Mouse (Mus musculus): ENCODE results near the gene Arhgap15. TPM values are rescaled to one million over a fixed set of nuclear protein-coding genes. Genes with fewer than 3 reads are reported as not detected.

The Arhgap15 gene
- total and polyA plus RNA-seq, 3 experiments: 1.5 to 2.8 TPM; not detected in 1

- DNase-seq (ENCODE audit: low read depth, low spot score): no peak
- Histone ChIP-seq H3K27ac (ENCODE audit: control insufficient read depth, low read depth, low read length) (no peak overlapping the region), H3K36me3 (ENCODE audit: control insufficient read depth in 1 of 2, insufficient read depth in 2 of 2, low read length in 2 of 2) (no peaks in the 10 kb centered on the region), H3K9me3 (replicated peaks; ENCODE audit: insufficient read depth, low read length) (no peaks in the 10 kb centered on the region), H3K4me3 (ENCODE audit: control insufficient read depth in 1 of 2, insufficient read depth in 1 of 2, low read depth in 2 of 2, low read length in 2 of 2) (no peak overlapping the region), H3K9ac (ENCODE audit: control insufficient read depth, low read depth, low read length, poor library complexity, severe bottlenecking) (no peak overlapping the region), H3K27me3 (ENCODE audit: control insufficient read depth in 1 of 2, insufficient read depth in 2 of 2, low read length in 2 of 2) (no peaks in the 10 kb centered on the region), H3K4me1 (ENCODE audit: control insufficient read depth in 1 of 2, insufficient read depth in 2 of 2, low read length in 2 of 2) (no peaks in the 10 kb centered on the region), H3K79me2 (ENCODE audit: control insufficient read depth, insufficient read depth, low read length, poor library complexity) (no peaks in the 10 kb centered on the region)
- TF ChIP-seq MXI1 (IDR thresholded peaks at IDR 0.05; ENCODE audit: low read depth, low read length) (no peak), MEF2A (IDR thresholded peaks at IDR 0.05; ENCODE audit: extremely low read depth, insufficient replicate concordance, low read depth, low read length, poor library complexity, severe bottlenecking) (no peak), MYC (IDR thresholded peaks at IDR 0.05; ENCODE audit: low read depth, low read length) (no peak), ZC3H11A (IDR thresholded peaks at IDR 0.05; ENCODE audit: low read depth, low read length) (no peak), CHD2 (IDR thresholded peaks at IDR 0.05; ENCODE audit: low read length) (no peak)
These were observed 400.0 kb downstream of the Arhgap15 start for GRCm38 (mm10) chr2:44148550-44149100.

- no peaks in the 10 kb centered on the region for H3K36me3 ChIP-seq (ENCODE audit: control insufficient read depth in 1 of 2, insufficient read depth in 2 of 2, low read length in 2 of 2)
- H3K27ac ChIP-seq (ENCODE audit: control insufficient read depth, low read depth, low read length): no peak overlapping the region
- H3K4me3 ChIP-seq (ENCODE audit: control insufficient read depth in 1 of 2, insufficient read depth in 1 of 2, low read depth in 2 of 2, low read length in 2 of 2): no peak overlapping the region
- no peak for TF ChIP-seq TBP (IDR thresholded peaks at IDR 0.05; ENCODE audit: low read depth, low read length)
- TF ChIP-seq RAD21 (IDR thresholded peaks at IDR 0.05; ENCODE audit: low read depth, low read length): no peak
- TF ChIP-seq HCFC1 (IDR thresholded peaks at IDR 0.05; ENCODE audit: low read depth, low read length): no peak
- no peak for TF ChIP-seq ZC3H11A (IDR thresholded peaks at IDR 0.05; ENCODE audit: low read depth, low read length)
- no peak for TF ChIP-seq KAT2A (conservative IDR thresholded peaks at IDR 0.05; ENCODE audit: low read depth, low read length)
- DNase-seq (ENCODE audit: low read depth, low spot score): no peak
- H3K9me3 ChIP-seq (replicated peaks; ENCODE audit: insufficient read depth, low read length): no peaks in the 10 kb centered on the region
- H3K4me1 ChIP-seq (ENCODE audit: control insufficient read depth in 1 of 2, insufficient read depth in 2 of 2, low read length in 2 of 2): no peaks in the 10 kb centered on the region
- no peak overlapping the region for H3K9ac ChIP-seq (ENCODE audit: control insufficient read depth, low read depth, low read length, poor library complexity, severe bottlenecking)
- H3K79me2 ChIP-seq (ENCODE audit: control insufficient read depth, insufficient read depth, low read length, poor library complexity): no peaks in the 10 kb centered on the region
- H3K27me3 ChIP-seq (ENCODE audit: control insufficient read depth in 1 of 2, insufficient read depth in 2 of 2, low read length in 2 of 2): no peaks in the 10 kb centered on the region
These were observed 403.7 kb downstream of the Arhgap15 start for GRCm38 (mm10) chr2:44152301-44152700.

GRCm38 (mm10) chr2:44160358-44160757, 411.7 kb downstream of the Arhgap15 start:
- Histone ChIP-seq H3K27me3 (ENCODE audit: control insufficient read depth in 1 of 2, insufficient read depth in 2 of 2, low read length in 2 of 2) (no peaks in the 10 kb centered on the region), H3K27ac (ENCODE audit: control insufficient read depth, low read depth, low read length) (no peak overlapping the region), H3K9ac (ENCODE audit: control insufficient read depth, low read depth, low read length, poor library complexity, severe bottlenecking) (no peak overlapping the region), H3K79me2 (ENCODE audit: control insufficient read depth, insufficient read depth, low read length, poor library complexity) (no peaks in the 10 kb centered on the region), H3K9me3 (replicated peaks; ENCODE audit: insufficient read depth, low read length) (no peaks in the 10 kb centered on the region), H3K4me1 (ENCODE audit: control insufficient read depth in 1 of 2, insufficient read depth in 2 of 2, low read length in 2 of 2) (no peaks in the 10 kb centered on the region), H3K36me3 (ENCODE audit: control insufficient read depth in 1 of 2, insufficient read depth in 2 of 2, low read length in 2 of 2) (no peaks in the 10 kb centered on the region), H3K4me3 (ENCODE audit: control insufficient read depth in 1 of 2, insufficient read depth in 1 of 2, low read depth in 2 of 2, low read length in 2 of 2) (no peak overlapping the region)
- DNase-seq (ENCODE audit: low read depth, low spot score): no peak
- no peak for TF ChIP-seq POLR2AphosphoS5 (IDR thresholded peaks at IDR 0.05; ENCODE audit: borderline replicate concordance, low read depth, low read length)
- no peak for TF ChIP-seq KAT2A (conservative IDR thresholded peaks at IDR 0.05; ENCODE audit: low read depth, low read length)
- no peak for TF ChIP-seq RAD21 (IDR thresholded peaks at IDR 0.05; ENCODE audit: low read depth, low read length)
- TF ChIP-seq RCOR1 (IDR thresholded peaks at IDR 0.05; ENCODE audit: low read depth, low read length): no peak
- no peak for TF ChIP-seq ELF1 (IDR thresholded peaks at IDR 0.05; ENCODE audit: low read depth, low read length)
